Mouse (Mus musculus) spleen, postnatal 14 days (tissue): ENCODE results near the gene F830045P16Rik.

Experiments
- DNase-seq, 2 experiments: peaks; one replicate each; pipeline ENCODE4 v3.0.0; 2021 to 2022; ENCODE audit warnings: low spot score in 2 of 2

Gene F830045P16Rik

DNA sequence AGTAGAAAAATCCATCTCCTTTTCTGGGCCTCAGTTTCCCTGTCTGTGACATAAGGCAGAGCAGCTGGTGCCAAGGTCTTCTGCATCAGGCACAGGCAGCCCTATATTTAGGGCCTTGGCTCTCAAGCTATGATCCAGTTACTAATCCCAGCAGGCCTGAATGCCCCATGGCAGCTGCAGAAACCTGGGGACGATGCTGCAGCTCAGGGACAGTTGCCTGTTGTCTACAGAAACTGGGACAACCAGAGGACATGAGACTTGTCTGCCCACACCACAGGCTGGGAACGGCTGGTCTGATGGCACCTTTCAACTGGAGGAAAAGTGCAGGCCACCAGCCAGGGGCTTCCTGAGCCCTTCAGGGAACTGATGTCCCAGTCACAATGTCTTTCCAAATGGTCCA, at the start of gene F830045P16Rik:
TSS of gene F830045P16Rik (minus strand) at position 226 of the 400 bp plus-strand sequence.
- DNase-seq: no peak

DNA sequence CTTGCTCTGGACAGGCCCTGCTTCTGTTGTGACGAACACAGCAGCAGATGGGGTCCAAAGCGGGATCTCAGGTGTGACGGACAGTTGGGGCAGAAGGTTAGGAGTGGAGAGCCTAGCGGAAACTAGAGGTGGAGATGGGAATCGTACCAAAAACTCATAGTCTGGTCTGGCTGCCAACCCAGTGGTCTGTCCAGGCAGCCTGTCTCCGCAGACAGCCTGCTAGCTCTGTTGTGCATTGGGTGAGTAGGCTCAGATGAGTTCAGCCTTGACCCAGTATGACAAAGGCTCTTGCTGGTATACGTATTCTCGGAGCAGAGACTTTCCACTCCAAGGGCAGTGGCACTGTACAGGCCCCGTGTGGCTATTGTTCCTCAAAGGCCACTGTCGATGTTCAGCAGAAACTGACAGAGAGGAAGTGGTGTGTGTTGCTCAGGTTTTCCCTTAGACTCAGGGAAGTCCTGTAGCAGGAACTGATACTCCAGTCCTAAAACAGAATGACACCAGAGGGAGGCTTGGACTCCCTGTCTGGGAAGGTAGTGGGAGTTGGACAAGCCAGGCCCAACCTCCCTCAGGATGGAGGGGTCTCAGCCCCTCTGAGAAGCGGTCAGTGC, 49.6 kb upstream of the F830045P16Rik start:
- DNase-seq: no peak

GRCm38 (mm10) chr2:129584905-129585304, 48.5 kb upstream of the F830045P16Rik start:
- DNase-seq: no peak

DNA sequence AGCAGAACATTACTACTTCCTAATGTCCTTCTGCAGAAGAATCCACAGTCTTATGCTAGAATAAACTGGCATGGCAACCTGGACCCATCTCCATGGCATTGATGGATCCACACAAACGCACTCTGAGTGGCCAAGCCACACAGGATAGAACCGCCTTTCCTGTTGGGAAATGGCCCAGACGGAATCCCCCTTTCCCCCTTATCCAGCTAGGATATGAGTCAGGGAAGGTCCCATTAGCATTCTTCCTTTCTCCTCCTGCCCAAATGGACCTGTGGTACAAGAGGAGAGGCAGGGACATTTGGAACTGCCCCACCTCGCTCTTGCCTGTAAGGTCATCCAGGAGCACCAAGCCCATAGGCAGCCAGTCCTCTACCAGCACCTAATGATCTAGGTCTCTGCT, 45.9 kb upstream of the F830045P16Rik start:
- DNase-seq: no peak

GRCm38 (mm10) chr2:129581826-129582225, 45.4 kb upstream of the F830045P16Rik start:
- DNase-seq: no peak

DNA sequence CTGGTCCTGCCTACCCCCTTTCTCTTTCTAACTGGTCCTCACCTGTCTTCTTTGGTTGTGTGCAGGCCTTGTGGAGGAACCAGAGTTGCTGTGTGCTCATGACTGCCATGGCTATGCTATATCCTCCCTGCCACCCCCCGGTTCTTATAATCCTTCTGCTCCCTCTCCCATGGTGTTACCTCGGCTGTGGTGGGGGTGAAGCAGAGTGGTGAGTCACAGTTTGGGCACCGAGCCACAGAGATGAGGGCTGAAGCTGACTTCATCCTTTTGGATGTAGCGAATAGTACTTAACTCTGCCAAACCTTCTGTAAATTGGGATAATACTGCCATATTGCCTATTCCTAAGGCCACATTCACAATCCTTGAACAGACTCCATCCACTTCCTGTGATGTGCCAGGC, 44.3 kb upstream of the F830045P16Rik start:
- no peak for DNase-seq

GRCm38 (mm10) chr2:129576611-129577447, 40.4 kb upstream of the F830045P16Rik start:
- no peak for DNase-seq

DNA sequence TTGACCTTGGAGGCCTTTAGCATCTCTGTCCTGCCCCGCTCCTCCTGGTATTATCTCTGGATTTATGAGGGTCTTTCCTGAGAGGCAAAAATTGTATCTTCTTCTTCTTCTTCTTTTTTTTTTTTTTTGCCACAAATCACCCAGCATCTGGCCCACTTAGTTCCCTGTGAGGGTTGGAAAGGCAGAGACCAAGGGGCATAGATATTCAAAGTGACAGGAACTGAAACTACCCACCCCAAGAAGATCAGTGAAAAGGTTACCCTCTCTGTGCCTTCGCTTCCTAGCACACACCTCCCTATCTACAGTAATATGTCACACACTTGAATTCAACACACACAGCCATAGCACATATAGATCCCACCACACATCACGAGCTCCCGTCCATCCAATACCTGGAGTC, 38.7 kb upstream of the F830045P16Rik start:
- no peak for DNase-seq

- no peak for DNase-seq
These were observed 38.1 kb upstream of the F830045P16Rik start for GRCm38 (mm10) chr2:129574395-129575046.

GRCm38 (mm10) chr2:129573701-129574273, 37.4 kb upstream of the F830045P16Rik start:
- DNase-seq: no peak

GRCm38 (mm10) chr2:129569556-129569955, 33.2 kb upstream of the F830045P16Rik start:
- no peak for DNase-seq

GRCm38 (mm10) chr2:129569120-129569519, 32.7 kb upstream of the F830045P16Rik start:
- no peak for DNase-seq

GRCm38 (mm10) chr2:129563944-129564709, 27.7 kb upstream of the F830045P16Rik start:
- no peak for DNase-seq

- no peak for DNase-seq
These were observed 25.4 kb upstream of the F830045P16Rik start for GRCm38 (mm10) chr2:129561796-129562195.

GRCm38 (mm10) chr2:129558875-129559219, 22.4 kb upstream of the F830045P16Rik start:
- DNase-seq: no peak

DNA sequence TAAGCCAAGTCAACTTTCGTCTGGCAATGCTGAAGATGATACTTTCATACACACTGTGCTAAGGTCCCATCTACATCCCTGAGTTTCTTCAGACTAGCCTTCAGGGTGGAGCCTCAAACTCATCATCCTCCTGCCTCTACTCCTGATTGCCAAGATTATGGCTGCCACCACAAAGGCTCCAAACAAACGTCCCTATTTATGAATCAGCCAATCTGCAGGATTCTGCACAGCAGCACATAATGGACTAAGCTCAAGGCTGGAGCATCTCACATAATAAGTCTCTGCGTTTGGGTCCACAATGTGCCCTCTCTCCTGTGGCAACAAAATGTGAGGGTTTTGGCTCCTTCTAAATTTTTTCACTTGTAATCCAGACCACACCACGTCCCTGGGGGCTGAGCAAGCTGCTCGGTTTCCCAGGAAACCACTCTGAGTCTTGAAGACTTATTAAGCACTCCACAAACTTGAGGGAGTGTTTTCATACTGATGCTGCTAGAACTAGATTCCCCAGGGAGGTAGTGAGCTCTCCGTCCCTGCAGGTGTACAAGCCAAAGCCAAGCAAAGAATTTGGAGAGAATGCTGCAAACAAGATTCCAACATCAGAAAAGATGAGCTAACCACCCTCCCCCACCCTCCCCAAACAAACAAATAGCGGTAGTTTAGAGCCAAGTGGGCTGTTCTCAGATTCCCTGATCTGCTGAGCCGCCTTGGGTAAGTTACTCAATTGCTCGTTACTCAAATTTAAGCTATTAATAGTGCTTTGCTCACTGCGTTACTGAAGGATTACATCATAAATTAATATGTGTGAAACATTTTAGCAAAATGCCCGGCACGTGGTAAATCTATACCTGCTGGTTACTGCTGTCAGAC, 21.8 kb upstream of the F830045P16Rik start:
- no peak for DNase-seq

- DNase-seq: no peak
These were observed 19.7 kb upstream of the F830045P16Rik start for GRCm38 (mm10) chr2:129556081-129556480.

- DNase-seq: no peak
These were observed 14.4 kb upstream of the F830045P16Rik start for GRCm38 (mm10) chr2:129550781-129551180.

DNA sequence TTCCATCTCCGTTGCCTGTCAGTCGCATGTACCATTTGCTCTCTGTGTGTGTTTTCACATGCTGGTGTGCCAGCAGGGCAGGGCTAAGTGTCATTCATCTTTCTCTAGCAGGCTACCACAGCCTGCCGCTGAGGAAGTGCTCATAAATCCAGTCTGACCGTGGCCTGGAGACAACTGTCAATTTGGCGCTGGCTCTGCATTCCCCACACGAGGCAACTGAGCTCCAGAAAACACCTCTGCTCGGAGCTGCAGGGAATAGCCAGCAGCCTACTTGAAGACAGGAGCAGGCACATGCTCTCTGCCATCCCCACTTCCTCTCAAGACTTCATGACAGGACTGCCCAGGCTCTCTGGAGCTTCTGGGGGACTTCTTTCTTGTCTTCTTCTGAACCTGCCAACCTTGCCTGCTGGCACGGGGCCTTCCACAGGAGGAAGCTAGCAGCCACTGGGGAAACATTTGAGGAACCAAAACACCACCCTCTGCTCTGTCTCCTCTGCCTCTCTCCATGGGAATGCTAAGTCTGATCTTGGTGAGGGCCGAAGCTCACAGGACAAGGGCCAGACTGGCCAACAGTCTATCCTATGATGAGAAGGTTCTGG, 13.2 kb upstream of the F830045P16Rik start:
- no peak for DNase-seq

GRCm38 (mm10) chr2:129546772-129547171, 10.4 kb upstream of the F830045P16Rik start:
- no peak for DNase-seq
